Mouse (Mus musculus) kidney, adult 18-20 months (tissue): ENCODE data around the gene Mfng.

ENCODE experiments used
- DNase-seq: peaks from one replicate; pipeline ENCODE4 v3.0.0; 2021

Gene Mfng

DNA sequence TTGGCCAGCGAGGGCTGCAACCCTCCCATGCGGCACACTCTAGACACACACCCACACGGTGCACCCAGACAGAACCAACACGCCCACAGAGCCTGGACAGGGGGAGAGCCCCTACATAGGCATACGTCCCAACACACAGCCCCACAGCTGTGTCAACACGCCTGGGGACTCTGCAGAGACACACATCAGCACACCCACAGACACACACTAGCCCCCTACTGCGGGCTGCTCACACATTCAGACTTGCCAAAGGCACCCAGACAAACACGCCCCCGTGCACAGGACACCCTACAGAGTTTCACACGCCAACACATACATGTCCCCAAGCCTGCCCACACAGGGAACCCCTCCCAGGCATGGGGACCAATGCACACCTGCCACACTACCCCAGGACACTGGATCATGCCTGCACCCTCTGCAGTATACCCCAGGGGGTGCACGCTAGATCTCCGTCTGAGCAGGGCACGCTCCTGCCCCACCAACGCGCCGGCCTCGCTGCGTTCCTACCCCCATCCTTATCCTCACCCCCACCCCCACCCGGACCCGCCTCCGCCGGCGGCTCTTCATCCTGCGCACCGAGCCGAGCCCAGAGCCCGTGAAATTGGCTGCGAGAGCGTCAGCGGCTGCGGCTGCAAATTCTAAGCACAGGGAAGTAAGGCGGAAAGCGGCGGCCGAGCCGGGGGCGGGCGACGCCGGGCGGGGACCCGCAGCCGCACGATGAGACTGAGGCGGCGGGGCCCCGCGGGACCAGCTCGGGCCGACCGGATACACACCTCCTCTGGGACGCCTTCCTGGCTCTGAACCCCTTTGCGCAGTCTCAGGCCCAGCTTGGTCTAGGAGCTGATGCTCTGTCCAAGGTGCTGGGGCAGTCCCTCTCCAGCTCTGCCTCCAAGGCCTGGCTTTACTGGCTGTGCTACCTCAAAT is 60.7 kb downstream of the Mfng start:
- DNase-seq: no peak

DNA sequence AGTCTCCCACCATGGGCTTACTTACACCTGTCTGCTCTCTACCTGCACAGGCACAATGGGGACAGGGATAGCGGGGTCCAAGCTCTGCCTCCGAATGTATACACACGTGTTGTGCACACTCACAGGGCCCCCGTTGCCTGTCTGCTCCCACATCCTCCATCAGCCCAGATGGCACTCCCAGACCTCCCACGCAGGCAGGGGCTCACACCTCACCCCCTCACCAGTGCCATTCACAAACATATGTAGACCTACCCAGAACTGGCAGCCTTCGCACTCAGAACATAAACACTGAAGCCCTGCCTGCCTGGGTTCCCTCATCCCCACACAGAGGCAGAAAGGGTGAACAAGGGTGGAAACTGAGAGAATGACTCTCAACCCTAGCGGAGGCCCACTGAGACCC is 61.3 kb downstream of the Mfng start:
- no peak for DNase-seq

DNA sequence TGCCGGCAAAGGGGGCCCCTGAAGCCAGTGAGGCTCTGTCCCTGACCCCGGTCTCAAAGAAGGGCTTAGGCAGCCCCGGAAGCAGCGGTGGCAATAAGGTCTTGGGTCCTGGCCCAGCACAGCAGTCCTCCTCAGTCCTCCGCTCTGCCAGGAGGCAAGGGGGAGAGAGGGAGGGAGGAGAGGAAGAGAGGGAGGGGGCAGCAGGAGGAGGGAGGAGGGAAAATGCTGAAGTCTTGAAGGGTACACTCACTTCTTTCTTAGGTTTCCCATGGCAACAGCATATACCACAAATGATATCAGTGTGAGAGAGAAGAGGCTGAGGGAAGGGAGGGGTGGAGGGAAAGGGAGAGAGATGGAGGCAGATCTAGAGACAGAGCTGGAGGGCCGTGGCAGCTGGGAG is 62.6 kb downstream of the Mfng start:
- no peak for DNase-seq

DNA sequence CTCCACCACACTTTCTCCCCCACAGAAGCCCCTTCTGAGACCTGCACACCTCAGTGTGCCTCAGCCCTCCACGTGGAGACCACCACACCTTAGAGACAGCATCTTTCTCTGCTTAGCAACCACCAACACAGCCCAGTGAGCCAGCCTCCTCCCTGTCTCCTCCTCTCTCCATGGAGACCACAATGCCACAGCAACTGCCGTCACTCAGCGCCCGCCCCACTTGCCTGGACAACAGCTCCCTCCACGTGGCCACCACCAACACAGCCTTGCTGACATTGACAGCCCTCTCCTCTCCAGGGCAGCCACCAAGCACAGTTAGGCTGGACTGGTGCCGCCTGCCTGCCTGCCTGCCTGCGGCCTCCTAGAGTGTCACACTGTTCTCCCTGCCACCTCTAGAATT is 63.5 kb downstream of the Mfng start:
- no peak for DNase-seq

DNA sequence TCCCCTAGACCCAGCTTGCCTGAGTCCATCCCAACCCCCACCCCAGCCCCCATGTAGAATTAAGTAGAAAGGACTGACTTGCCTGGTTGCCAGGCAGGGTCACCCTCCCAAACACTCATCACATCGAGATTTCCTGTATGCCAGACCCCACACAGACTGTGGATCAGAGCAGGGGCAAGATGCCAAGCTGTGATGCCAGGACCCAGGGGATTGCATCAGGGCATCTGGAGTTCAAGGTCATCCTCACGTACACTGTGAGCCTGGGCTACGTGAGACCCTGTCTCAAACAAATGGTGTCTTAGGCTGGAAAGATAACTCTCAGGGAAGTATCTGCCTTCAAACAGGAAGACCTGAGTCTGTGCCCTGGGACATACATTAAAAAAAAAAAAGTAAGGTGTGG is 66.6 kb downstream of the Mfng start:
- DNase-seq: no peak
